29 mouse cellular contexts compared by ENCODE assay signal in genomic region chr11:36940557-36941110, GRCm38 (mm10).
A peak's percentile ranks its signal among the peaks of the same experiment; 100 is the strongest.
DNase-seq lines count a peak whose midpoint lies in the region; ATAC-seq lines count a peak whose summit lies in the region.
"Had no signal": no experiment of that assay in that cellular context is flagged by ENCODE, and none has a peak within 500 bp of the region (broad histone marks: within the 10 kb centered on the region; RNA-seq: fewer than 3 reads in every experiment).

No protein-coding gene starts in this region.

- DNase-seq in kidney, adult 11 months = peak; percentile 21
- no peak for DNase-seq in kidney, postnatal 10 days
- no peak for DNase-seq in midbrain, embryonic 11.5 days (ENCODE audit: low spot score, missing footprints)
- DNase-seq in cerebellum, adult 11-12 months = no peak
- DNase-seq: adrenal gland, adult 8-10 months; B cell, adult 2 months; cerebellum, adult 9-11 months; embryo, embryonic 11 days; gastrocnemius, postnatal 25 days; heart, adult 18-20 months; heart, postnatal 4 days; layer of hippocampus, postnatal 36 days; left cerebral cortex, postnatal 4 days; liver, postnatal 0 days; lung, postnatal 4 days; thymus, postnatal 4 days had no signal

- H3K27ac ChIP-seq in midbrain, embryonic 15.5 days = peak overlapping the region; percentile 6; the same call in 1 of the 2 replicates
- H3K27ac ChIP-seq in midbrain, embryonic 11.5 days (ENCODE audit: low read depth, low read length) = no peak overlapping the region
- H3K27ac ChIP-seq in kidney, embryonic 15.5 days = no peak overlapping the region
- H3K27ac ChIP-seq in hindbrain, embryonic 16.5 days (ENCODE audit: low read depth, low read length) = no peak overlapping the region
- H3K27ac ChIP-seq: embryonic facial prominence, embryonic 12.5 days; hindbrain, embryonic 13.5 days; layer of hippocampus, adult 2 months; liver, embryonic 12.5 days; neural tube, embryonic 13.5 days had no signal

- H3K36me3 ChIP-seq in midbrain, embryonic 15.5 days (replicated peaks) = no peaks in the 10 kb centered on the region
- H3K36me3 ChIP-seq in midbrain, embryonic 11.5 days (ENCODE audit: control insufficient read depth, insufficient read depth, low read length) = no peaks in the 10 kb centered on the region
- H3K36me3 ChIP-seq in kidney, embryonic 15.5 days = no peaks in the 10 kb centered on the region
- H3K36me3 ChIP-seq in hindbrain, embryonic 16.5 days (ENCODE audit: control insufficient read depth, insufficient read depth, low read length) = no peaks in the 10 kb centered on the region
- H3K36me3 ChIP-seq: embryonic facial prominence, embryonic 12.5 days; heart, embryonic 12.5 days; hindbrain, embryonic 13.5 days; liver, embryonic 12.5 days; neural tube, embryonic 13.5 days had no signal

- H3K27me3 ChIP-seq in midbrain, embryonic 15.5 days (replicated peaks) = no peaks in the 10 kb centered on the region
- H3K27me3 ChIP-seq in midbrain, embryonic 11.5 days (ENCODE audit: control insufficient read depth, insufficient read depth, low read length) = no peaks in the 10 kb centered on the region
- no peaks in the 10 kb centered on the region for H3K27me3 ChIP-seq in kidney, embryonic 15.5 days
- H3K27me3 ChIP-seq in hindbrain, embryonic 16.5 days (replicated peaks; ENCODE audit: control insufficient read depth, insufficient read depth, low read length) = no peaks in the 10 kb centered on the region
- H3K27me3 ChIP-seq: embryonic facial prominence, embryonic 12.5 days; heart, embryonic 12.5 days; hindbrain, embryonic 13.5 days; liver, embryonic 12.5 days; megakaryocyte, embryonic 14.5 days; neural tube, embryonic 13.5 days had no signal

- ATAC-seq in midbrain, embryonic 15.5 days (replicated peaks) = no peak
- no peak for ATAC-seq in midbrain, embryonic 11.5 days (ENCODE audit: low FRiP score)
- peak; percentile 68 for ATAC-seq in kidney, embryonic 15.5 days (replicated peaks; ENCODE audit: low FRiP score)
- ATAC-seq in hindbrain, embryonic 16.5 days = no peak
- ATAC-seq: activated CD4-positive, CD25-positive, alpha-beta regulatory T cell, adult 4 months; intestine, postnatal 0 days; liver, embryonic 12.5 days; liver, postnatal 0 days; lung, postnatal 0 days had no signal

- H3K4me1 ChIP-seq in midbrain, embryonic 15.5 days = peaks cover 11% of the 10 kb centered on the region
- H3K4me1 ChIP-seq in midbrain, embryonic 11.5 days (ENCODE audit: control insufficient read depth, insufficient read depth, low read length) = peaks cover 3% of the 10 kb centered on the region; the same call in 1 of the 2 replicates
- no peaks in the 10 kb centered on the region for H3K4me1 ChIP-seq in kidney, embryonic 15.5 days
- H3K4me1 ChIP-seq in hindbrain, embryonic 16.5 days (ENCODE audit: control insufficient read depth, insufficient read depth, low read depth, low read length) = no peaks in the 10 kb centered on the region
- H3K4me1 ChIP-seq: embryonic facial prominence, embryonic 12.5 days; heart, embryonic 12.5 days; liver, embryonic 12.5 days; megakaryocyte, embryonic 14.5 days had no signal

- WGBS in midbrain, embryonic 15.5 days = 31% methylated on average over 7 of the region's 7 CpGs
- 26% methylated on average over 7 of the region's 7 CpGs for WGBS in midbrain, embryonic 11.5 days
- 46% methylated on average over 7 of the region's 7 CpGs for WGBS in kidney, embryonic 15.5 days
- 17% methylated on average over 7 of the region's 7 CpGs for WGBS in hindbrain, embryonic 16.5 days

- no peak overlapping the region for H3K4me3 ChIP-seq in midbrain, embryonic 15.5 days
- no peak overlapping the region for H3K4me3 ChIP-seq in midbrain, embryonic 11.5 days (ENCODE audit: low read depth, low read length)
- H3K4me3 ChIP-seq in kidney, embryonic 15.5 days (replicated peaks) = no peak overlapping the region
- no peak overlapping the region for H3K4me3 ChIP-seq in hindbrain, embryonic 16.5 days (ENCODE audit: low read length)
- H3K4me3 ChIP-seq: embryonic facial prominence, embryonic 12.5 days; heart, embryonic 12.5 days; hindbrain, embryonic 13.5 days; layer of hippocampus, adult 2 months; liver, embryonic 12.5 days; megakaryocyte, embryonic 14.5 days; neural tube, embryonic 13.5 days had no signal

- no peak overlapping the region for H3K9ac ChIP-seq in midbrain, embryonic 15.5 days
- no peak overlapping the region for H3K9ac ChIP-seq in midbrain, embryonic 11.5 days (ENCODE audit: low read length)
- H3K9ac ChIP-seq in kidney, embryonic 15.5 days = no peak overlapping the region
- H3K9ac ChIP-seq in hindbrain, embryonic 16.5 days (ENCODE audit: low read depth, low read length) = no peak overlapping the region
- H3K9ac ChIP-seq: embryonic facial prominence, embryonic 12.5 days; heart, embryonic 12.5 days; hindbrain, embryonic 13.5 days; liver, embryonic 12.5 days; liver, postnatal 0 days; neural tube, embryonic 13.5 days had no signal

- no peak overlapping the region for H3K4me2 ChIP-seq in midbrain, embryonic 15.5 days
- H3K4me2 ChIP-seq in midbrain, embryonic 11.5 days = no peak overlapping the region
- H3K4me2 ChIP-seq in kidney, embryonic 15.5 days = no peak overlapping the region
- H3K4me2 ChIP-seq in hindbrain, embryonic 16.5 days (ENCODE audit: low read length) = no peak overlapping the region
- H3K4me2 ChIP-seq: embryonic facial prominence, embryonic 12.5 days; heart, embryonic 12.5 days; hindbrain, embryonic 13.5 days; liver, embryonic 12.5 days; neural tube, embryonic 13.5 days had no signal

- H3K9me3 ChIP-seq in midbrain, embryonic 15.5 days = no peaks in the 10 kb centered on the region
- no peaks in the 10 kb centered on the region for H3K9me3 ChIP-seq in midbrain, embryonic 11.5 days (ENCODE audit: control insufficient read depth, low read length)
- H3K9me3 ChIP-seq in kidney, embryonic 15.5 days (replicated peaks) = no peaks in the 10 kb centered on the region
- H3K9me3 ChIP-seq in hindbrain, embryonic 16.5 days (ENCODE audit: control insufficient read depth, low read length) = no peaks in the 10 kb centered on the region
- H3K9me3 ChIP-seq: embryonic facial prominence, embryonic 12.5 days; heart, embryonic 12.5 days; hindbrain, embryonic 13.5 days; liver, embryonic 12.5 days; megakaryocyte, embryonic 14.5 days; neural tube, embryonic 13.5 days had no signal
